Mouse (Mus musculus): ENCODE data around the gene Fam173b.

Gene Fam173b

DNA sequence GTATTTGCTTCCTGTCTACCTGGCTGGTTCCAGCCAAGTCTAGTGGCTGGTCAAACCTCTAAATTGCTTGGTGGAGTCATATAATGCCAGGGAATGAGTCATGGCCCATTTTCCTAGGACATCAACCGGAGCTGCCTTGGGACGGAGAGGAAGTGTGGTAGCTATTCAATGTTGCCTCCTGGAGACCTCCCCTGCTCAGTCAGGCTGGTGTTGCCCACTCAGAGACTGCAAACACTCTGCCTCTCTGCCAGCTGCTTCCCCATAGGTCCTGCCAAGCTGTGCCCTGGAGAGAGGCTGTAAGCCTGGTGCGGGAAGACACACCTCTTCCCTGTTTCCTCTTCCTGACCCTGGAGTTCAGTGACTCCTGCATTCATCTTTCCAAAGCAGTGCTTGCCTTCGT is 30.8 kb downstream of the Fam173b start:
- no peak for DNase-seq (ENCODE audit: low read depth, low spot score)

GRCm38 (mm10) chr15:31634582-31634981 is 32.9 kb downstream of the Fam173b start:
- DNase-seq (ENCODE audit: low read depth, low spot score): no peak

- no peak for DNase-seq (ENCODE audit: low read depth, low spot score)
These were observed 34.5 kb downstream of the Fam173b start for GRCm38 (mm10) chr15:31636091-31636595.

DNA sequence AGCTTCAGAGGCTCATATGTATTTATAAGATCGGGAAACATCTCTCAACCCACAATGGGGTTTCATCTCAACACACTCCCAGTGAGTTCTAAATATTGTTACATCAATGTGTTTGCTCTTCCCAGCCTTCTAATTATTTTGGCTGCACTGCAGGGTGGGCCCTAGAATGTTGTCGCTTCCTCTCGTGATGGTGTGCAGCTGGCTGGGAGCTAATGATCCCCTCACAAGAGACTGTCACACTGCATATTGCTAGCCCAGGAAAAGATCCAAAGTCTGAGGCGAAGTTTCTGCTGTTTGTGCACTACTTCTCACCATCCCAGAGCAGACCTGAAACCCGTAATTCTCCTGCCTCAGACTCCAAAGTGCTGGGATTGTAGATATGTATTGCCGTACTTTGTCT is 45.6 kb downstream of the Fam173b start:
- no peak for DNase-seq (ENCODE audit: low read depth, low spot score)

GRCm38 (mm10) chr15:31647851-31648569 is 46.4 kb downstream of the Fam173b start:
- DNase-seq (ENCODE audit: low read depth, low spot score): no peak

- DNase-seq (ENCODE audit: low read depth, low spot score): no peak
These were observed 48.0 kb downstream of the Fam173b start for GRCm38 (mm10) chr15:31649691-31650090.

- no peak for DNase-seq (ENCODE audit: low read depth, low spot score)
These were observed 49.2 kb downstream of the Fam173b start for GRCm38 (mm10) chr15:31650821-31651220.

DNA sequence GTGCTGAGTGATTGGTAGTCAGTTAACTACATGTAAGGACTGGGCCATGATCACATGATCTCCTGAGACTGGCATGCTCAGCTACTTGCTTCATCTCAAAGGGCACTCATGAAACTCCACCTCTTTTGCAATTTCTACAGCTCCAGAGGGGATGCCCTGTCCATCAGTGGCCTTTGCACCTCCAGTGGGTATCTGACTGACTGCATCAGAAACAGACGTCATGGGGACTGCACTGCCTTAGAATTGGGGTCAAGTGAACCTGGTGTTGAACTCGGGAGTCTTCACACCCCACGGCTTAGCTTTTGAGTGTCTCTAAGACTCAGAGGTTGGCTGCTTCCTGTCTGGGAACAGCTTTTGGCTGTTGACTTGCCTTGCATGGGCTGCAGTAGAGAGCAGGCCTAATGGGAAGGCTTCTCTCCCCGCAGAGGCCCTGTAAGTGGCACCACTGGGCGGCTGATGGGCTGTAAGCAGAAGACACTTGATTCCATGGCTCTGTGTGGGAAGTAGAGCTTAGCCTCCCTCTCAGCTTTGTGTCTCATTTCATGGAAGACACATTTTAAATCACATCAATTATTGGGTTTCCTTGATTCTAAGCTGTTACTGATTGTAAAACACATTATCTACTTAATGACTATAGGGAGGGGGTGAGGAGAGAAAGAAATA is 58.6 kb downstream of the Fam173b start:
- no peak for DNase-seq (ENCODE audit: low read depth, low spot score)

DNA sequence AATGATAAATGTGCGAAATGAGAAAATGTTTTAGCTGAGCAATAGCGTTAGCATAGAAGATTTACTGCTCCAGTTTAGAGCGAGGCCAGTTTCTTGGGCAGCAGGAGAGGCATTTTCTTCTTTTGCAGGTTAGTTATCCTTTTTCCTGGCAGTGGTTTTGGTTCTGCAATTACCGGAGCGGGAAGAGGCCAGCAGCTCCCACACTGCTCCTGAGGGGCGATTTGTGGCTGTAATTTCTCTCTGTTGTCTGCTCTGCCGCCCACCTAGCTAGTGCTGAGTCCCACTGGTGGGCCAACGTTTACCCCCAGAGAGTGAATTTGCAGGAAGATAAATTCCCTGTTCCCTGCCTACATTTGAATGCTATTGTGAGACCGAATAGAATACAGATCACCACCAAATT is 59.2 kb downstream of the Fam173b start:
- no peak for DNase-seq (ENCODE audit: low read depth, low spot score)

DNA sequence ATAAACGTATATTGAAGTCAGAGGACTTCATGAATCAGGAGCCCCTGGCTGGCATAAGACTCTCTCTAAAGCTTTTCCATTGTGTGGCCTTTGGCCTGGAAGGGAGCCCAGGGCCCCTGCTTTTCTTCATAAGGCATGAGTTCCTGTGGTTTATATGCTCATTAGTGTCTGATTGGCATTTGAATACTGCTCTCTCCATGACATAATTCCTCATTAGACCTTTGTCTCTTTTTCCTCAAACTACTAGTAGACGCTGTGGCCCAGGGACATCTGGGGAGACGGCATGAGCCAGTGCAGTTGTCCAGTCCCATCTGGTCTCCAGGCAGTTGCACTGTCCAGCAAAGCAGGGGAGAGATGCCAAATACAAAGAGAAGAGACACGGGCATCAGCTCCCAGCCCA is 60.1 kb downstream of the Fam173b start:
- no peak for DNase-seq (ENCODE audit: low read depth, low spot score)

- no peak for DNase-seq (ENCODE audit: low read depth, low spot score)
These were observed 61.4 kb downstream of the Fam173b start for GRCm38 (mm10) chr15:31663074-31663473.

Data from retina, adult 2 months (tissue).